Mouse (Mus musculus) neural tube, embryonic 15.5 days (tissue): ENCODE data around the gene Gpr26. TPM values are rescaled to one million over a fixed set of nuclear protein-coding genes. Genes with fewer than 3 reads are reported as not detected.

Source experiments
- ATAC-seq: fragments of 200-750 bp; cut with Nextera tagmentation; 2 replicates; pipeline ENCODE4 v1.8.0; 2017; ENCODE audit warnings: mild to moderate bottlenecking, moderate TSS enrichment, moderate library complexity; ENCODE audit not compliant: low FRiP score
- H3K27ac ChIP-seq: fragments of 300-500 bp; sonication (generic); replicated peaks from 2 replicates; pipeline ENCODE4 v1.5.1; 2015; ENCODE audit warnings: mild to moderate bottlenecking, inconsistent platforms
- H3K27me3 ChIP-seq: fragments of 300-500 bp; sonication (generic); replicated peaks from 2 replicates; pipeline ENCODE4 v1.6.1; 2015; ENCODE audit warnings: inconsistent platforms
- H3K36me3 ChIP-seq: fragments of 300-500 bp; sonication (generic); 2 replicates; pipeline ENCODE4 v1.6.1; 2015; ENCODE audit warnings: inconsistent platforms
- H3K4me1 ChIP-seq: fragments of 300-500 bp; sonication (generic); 2 replicates; pipeline ENCODE4 v1.6.1; 2015; ENCODE audit warnings: inconsistent platforms
- H3K4me2 ChIP-seq: fragments of 300-500 bp; sonication (generic); 2 replicates; pipeline ENCODE4 v1.6.1; 2015; ENCODE audit warnings: inconsistent platforms, mild to moderate bottlenecking, moderate library complexity
- H3K4me3 ChIP-seq: fragments of 300-500 bp; sonication (generic); replicated peaks from 2 replicates; pipeline ENCODE4 v1.5.1; 2015; ENCODE audit warnings: mild to moderate bottlenecking, inconsistent platforms
- H3K9ac ChIP-seq: fragments of 300-500 bp; sonication (generic); replicated peaks from 2 replicates; pipeline ENCODE4 v1.6.1; 2015; ENCODE audit warnings: mild to moderate bottlenecking, inconsistent platforms
- H3K9me3 ChIP-seq: fragments of 300-500 bp; sonication (generic); replicated peaks from 2 replicates; pipeline ENCODE4 v1.6.1; 2016; ENCODE audit warnings: inconsistent platforms
- WGBS: fragments of 180-500 bp; shearing (Covaris S2); methylation state at CpG from one replicate; pipeline ENCODE4 v1.1.7; 2015; ENCODE audit warnings: mixed read lengths; 5-methylcytosine and 5-hydroxymethylcytosine counted together
- polyA plus RNA-seq: library from polyadenylated mRNA; unstranded; fragments of >200 nt; fragmentation: Nextera tagmentation; extraction: Ambion mirVana; gene quantifications from 2 replicates; pipeline ENCODE4 v1.2.1, GENCODE M21; 2015

The Gpr26 gene
- polyA plus RNA-seq, 1 experiment from 2014 or later: 2.8 TPM

- ATAC-seq: no peak
- Histone ChIP-seq H3K4me3 (no peak overlapping the region), H3K4me2 (no peak overlapping the region), H3K4me1 (peaks cover 9% of the 10 kb centered on the region; the same call in 1 of the 2 replicates), H3K9me3 (no peaks in the 10 kb centered on the region), H3K9ac (no peak overlapping the region), H3K27me3 (no peaks in the 10 kb centered on the region), H3K27ac (no peak overlapping the region), H3K36me3 (no peaks in the 10 kb centered on the region)
- 12% methylated on average over 6 of the region's 6 CpGs for WGBS
These were observed 65.8 kb downstream of the Gpr26 start for GRCm38 (mm10) chr7:132031940-132032531.

Other genes starting within 250 kb of the Gpr26 start
- 1.3 and 1.4 TPM in 2 replicates for gene Cpxm2, start 188.3 kb downstream of the Gpr26 start, polyA plus RNA-seq